Mouse (Mus musculus) C2C12 (cell line): ENCODE results near the gene Ywhae.

ENCODE experiments used
- CTCF ChIP-seq: IDR thresholded peaks from one replicate; pipeline ENCODE4 v1.5.1; 2011; ENCODE audit not compliant: control insufficient read depth, insufficient read depth, insufficient read length
- MAX ChIP-seq: IDR thresholded peaks from one replicate; pipeline ENCODE4 v1.6.1; 2011; ENCODE audit warnings: mild to moderate bottlenecking, control low read depth
- USF1 ChIP-seq: IDR thresholded peaks from one replicate; pipeline ENCODE4 v1.6.1; 2011; ENCODE audit warnings: low read depth, mild to moderate bottlenecking, control low read depth, moderate library complexity

- TF ChIP-seq USF1 = no peak
- no peak for TF ChIP-seq CTCF
- no peak for TF ChIP-seq MAX
Observed at GRCm38 (mm10) chr11:75801771-75802550, 69.3 kb downstream of the Ywhae start.
